Mouse (Mus musculus): ENCODE data around the gene Cntnap1. TPM values are rescaled to one million over a fixed set of nuclear protein-coding genes. Genes with fewer than 3 reads are reported as not detected.

The Cntnap1 gene
- polyA plus RNA-seq, 1 experiment = 0.44 TPM

- no peaks in the 10 kb centered on the region for H3K4me1 ChIP-seq (ENCODE audit: control insufficient read depth, insufficient read depth, low read length)
- TF ChIP-seq CTCF (IDR thresholded peaks at IDR 0.05; ENCODE audit: control insufficient read depth, insufficient read depth, insufficient replicate concordance, low read depth, low read length) = no peak
- no peak overlapping the region for H3K27ac ChIP-seq (ENCODE audit: control insufficient read depth, insufficient read depth, low read depth, low read length)
- H3K36me3 ChIP-seq (ENCODE audit: control insufficient read depth, insufficient read depth, low read length) = no peaks in the 10 kb centered on the region
- H3K4me3 ChIP-seq (ENCODE audit: control insufficient read depth, low read depth, low read length) = no peak overlapping the region
- no peaks in the 10 kb centered on the region for H3K27me3 ChIP-seq (ENCODE audit: control insufficient read depth, insufficient read depth, low read length)
Observed at GRCm38 (mm10) chr11:101194137-101194536, 23.8 kb downstream of the Cntnap1 start.

DNA sequence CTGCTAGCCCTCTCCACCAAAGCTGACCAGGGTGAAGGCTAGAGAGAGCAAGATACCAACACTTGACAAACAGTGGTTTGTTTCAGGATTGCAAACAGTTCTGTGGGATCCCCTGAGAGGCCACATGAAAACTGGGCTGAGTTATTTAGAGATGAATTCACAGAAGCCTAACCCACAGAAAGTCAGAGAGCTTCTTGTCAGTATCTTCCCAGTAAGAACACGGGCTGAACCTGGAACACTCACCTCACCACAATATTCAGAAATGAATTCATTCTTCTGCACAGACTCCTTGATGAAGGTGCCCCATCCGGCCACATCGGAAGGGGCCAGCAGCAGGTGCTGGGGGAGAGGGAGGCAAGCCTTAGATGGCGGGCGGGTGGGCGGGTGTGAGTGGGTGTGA, 24.3 kb downstream of the Cntnap1 start:
- Histone ChIP-seq H3K4me3 (ENCODE audit: control insufficient read depth, low read depth, low read length) (no peak overlapping the region), H3K27ac (ENCODE audit: control insufficient read depth, insufficient read depth, low read depth, low read length) (no peak overlapping the region), H3K36me3 (ENCODE audit: control insufficient read depth, insufficient read depth, low read length) (no peaks in the 10 kb centered on the region), H3K4me1 (ENCODE audit: control insufficient read depth, insufficient read depth, low read length) (no peaks in the 10 kb centered on the region), H3K27me3 (ENCODE audit: control insufficient read depth, insufficient read depth, low read length) (no peaks in the 10 kb centered on the region)
- TF ChIP-seq CTCF (IDR thresholded peaks at IDR 0.05; ENCODE audit: control insufficient read depth, insufficient read depth, insufficient replicate concordance, low read depth, low read length) (no peak), POLR2A (IDR thresholded peaks at IDR 0.05; ENCODE audit: control insufficient read depth, low read depth, low read length) (no peak)

DNA sequence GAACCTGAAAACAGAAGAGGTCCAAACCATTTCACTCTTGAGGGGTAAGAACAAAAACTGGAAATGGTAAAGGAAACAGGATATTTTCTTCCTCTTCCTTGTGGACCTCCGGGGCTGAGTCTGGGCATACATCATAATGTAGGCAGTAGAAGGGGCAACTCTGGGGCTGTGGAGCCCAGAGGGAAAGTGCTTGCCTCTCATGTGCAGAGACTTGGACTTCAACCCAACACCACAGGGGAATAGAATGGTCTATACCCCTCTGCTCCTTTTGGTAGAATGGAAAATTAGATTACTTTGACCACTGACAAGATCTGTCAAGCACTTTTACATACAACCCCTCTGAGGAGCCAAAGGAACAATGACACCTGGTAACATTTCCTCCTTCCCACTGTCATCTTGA, 24.8 kb downstream of the Cntnap1 start:
- Histone ChIP-seq H3K4me1 (ENCODE audit: control insufficient read depth, insufficient read depth, low read length) (no peaks in the 10 kb centered on the region), H3K27me3 (ENCODE audit: control insufficient read depth, insufficient read depth, low read length) (no peaks in the 10 kb centered on the region), H3K27ac (ENCODE audit: control insufficient read depth, insufficient read depth, low read depth, low read length) (no peak overlapping the region), H3K4me3 (ENCODE audit: control insufficient read depth, low read depth, low read length) (no peak overlapping the region), H3K36me3 (ENCODE audit: control insufficient read depth, insufficient read depth, low read length) (no peaks in the 10 kb centered on the region)
- TF ChIP-seq POLR2A (IDR thresholded peaks at IDR 0.05; ENCODE audit: control insufficient read depth, low read depth, low read length) = no peak
- TF ChIP-seq CTCF (IDR thresholded peaks at IDR 0.05; ENCODE audit: control insufficient read depth, insufficient read depth, insufficient replicate concordance, low read depth, low read length) = no peak

GRCm38 (mm10) chr11:101195571-101195970, 25.2 kb downstream of the Cntnap1 start:
- Histone ChIP-seq H3K4me3 (ENCODE audit: control insufficient read depth, low read depth, low read length) (no peak overlapping the region), H3K27me3 (ENCODE audit: control insufficient read depth, insufficient read depth, low read length) (no peaks in the 10 kb centered on the region), H3K27ac (ENCODE audit: control insufficient read depth, insufficient read depth, low read depth, low read length) (no peak overlapping the region), H3K36me3 (ENCODE audit: control insufficient read depth, insufficient read depth, low read length) (0 out of 2 replicates have a peak, but pooled peaks cover 1% of the 10 kb centered on the region), H3K4me1 (ENCODE audit: control insufficient read depth, insufficient read depth, low read length) (no peaks in the 10 kb centered on the region)
- no peak for TF ChIP-seq CTCF (IDR thresholded peaks at IDR 0.05; ENCODE audit: control insufficient read depth, insufficient read depth, insufficient replicate concordance, low read depth, low read length)
- TF ChIP-seq POLR2A (IDR thresholded peaks at IDR 0.05; ENCODE audit: control insufficient read depth, low read depth, low read length) = no peak

- Histone ChIP-seq H3K36me3 (ENCODE audit: control insufficient read depth, insufficient read depth, low read length) (0 out of 2 replicates have a peak, but pooled peaks cover 2% of the 10 kb centered on the region), H3K27ac (ENCODE audit: control insufficient read depth, insufficient read depth, low read depth, low read length) (no peak overlapping the region), H3K4me1 (ENCODE audit: control insufficient read depth, insufficient read depth, low read length) (no peaks in the 10 kb centered on the region), H3K4me3 (ENCODE audit: control insufficient read depth, low read depth, low read length) (no peak overlapping the region), H3K27me3 (ENCODE audit: control insufficient read depth, insufficient read depth, low read length) (no peaks in the 10 kb centered on the region)
- TF ChIP-seq CTCF (IDR thresholded peaks at IDR 0.05; ENCODE audit: control insufficient read depth, insufficient read depth, insufficient replicate concordance, low read depth, low read length) (no peak), POLR2A (IDR thresholded peaks at IDR 0.05; ENCODE audit: control insufficient read depth, low read depth, low read length) (no peak)
Observed at GRCm38 (mm10) chr11:101196175-101196574, 25.9 kb downstream of the Cntnap1 start.

DNA sequence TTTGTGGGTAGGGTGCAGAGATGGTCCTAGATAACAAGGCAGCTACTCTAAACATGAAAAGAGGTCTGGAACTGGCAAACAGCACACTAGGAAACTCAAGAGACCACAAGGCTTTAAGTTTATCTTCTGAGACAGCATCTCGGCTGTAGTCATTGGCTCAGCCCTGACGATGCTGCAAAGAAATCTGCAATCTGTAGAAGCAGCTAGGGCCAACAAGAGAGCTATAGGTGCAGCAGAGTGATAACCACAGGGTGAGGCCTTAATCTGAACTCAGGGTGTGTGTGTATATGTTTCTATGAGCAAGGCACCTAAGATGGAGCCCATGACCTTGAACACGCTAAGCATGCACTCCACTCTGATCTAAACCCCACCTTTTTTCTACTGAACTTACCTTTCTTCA, 29.2 kb downstream of the Cntnap1 start:
- H3K4me3 ChIP-seq (ENCODE audit: control insufficient read depth, low read depth, low read length) = no peak overlapping the region
- TF ChIP-seq CTCF (IDR thresholded peaks at IDR 0.05; ENCODE audit: control insufficient read depth, insufficient read depth, insufficient replicate concordance, low read depth, low read length) (no peak), POLR2A (IDR thresholded peaks at IDR 0.05; ENCODE audit: control insufficient read depth, low read depth, low read length) (no peak)
- H3K4me1 ChIP-seq (ENCODE audit: control insufficient read depth, insufficient read depth, low read length) = no peaks in the 10 kb centered on the region
- H3K27ac ChIP-seq (ENCODE audit: control insufficient read depth, insufficient read depth, low read depth, low read length) = no peak overlapping the region
- no peaks in the 10 kb centered on the region for H3K27me3 ChIP-seq (ENCODE audit: control insufficient read depth, insufficient read depth, low read length)
- H3K36me3 ChIP-seq (ENCODE audit: control insufficient read depth, insufficient read depth, low read length) = 0 out of 2 replicates have a peak, but pooled peaks cover 2% of the 10 kb centered on the region

DNA sequence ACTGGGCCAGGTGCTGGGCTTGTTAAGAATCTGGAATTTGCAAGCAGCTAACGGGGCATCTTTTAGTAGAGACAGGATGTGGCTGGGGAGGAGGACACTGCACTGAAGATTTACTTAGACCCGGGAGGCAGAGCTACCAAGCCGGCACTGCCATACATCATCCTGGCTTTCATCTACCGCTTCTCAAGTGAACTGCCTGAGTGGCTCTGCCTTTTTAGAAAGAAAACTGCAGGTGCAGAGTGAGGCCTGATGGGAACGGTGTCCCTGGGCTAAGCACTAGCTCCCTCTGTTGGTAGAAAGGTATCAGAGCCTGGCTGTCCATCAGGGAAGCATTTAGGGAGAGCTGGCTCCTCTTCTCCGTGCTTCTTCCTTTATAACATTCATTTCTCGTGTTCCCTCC, 30.7 kb downstream of the Cntnap1 start:
- Histone ChIP-seq H3K4me1 (ENCODE audit: control insufficient read depth, insufficient read depth, low read length) (no peaks in the 10 kb centered on the region), H3K4me3 (ENCODE audit: control insufficient read depth, low read depth, low read length) (no peak overlapping the region), H3K27ac (ENCODE audit: control insufficient read depth, insufficient read depth, low read depth, low read length) (no peak overlapping the region), H3K27me3 (ENCODE audit: control insufficient read depth, insufficient read depth, low read length) (no peaks in the 10 kb centered on the region), H3K36me3 (ENCODE audit: control insufficient read depth, insufficient read depth, low read length) (0 out of 2 replicates have a peak, but pooled peaks cover 2% of the 10 kb centered on the region)
- TF ChIP-seq POLR2A (IDR thresholded peaks at IDR 0.05; ENCODE audit: control insufficient read depth, low read depth, low read length) (no peak), CTCF (IDR thresholded peaks at IDR 0.05; ENCODE audit: control insufficient read depth, insufficient read depth, insufficient replicate concordance, low read depth, low read length) (peak; percentile 46; the same call in 1 of the 2 replicates)

GRCm38 (mm10) chr11:101211970-101212369, 41.6 kb downstream of the Cntnap1 start:
- Histone ChIP-seq H3K4me3 (ENCODE audit: control insufficient read depth, low read depth, low read length) (no peak overlapping the region), H3K27me3 (ENCODE audit: control insufficient read depth, insufficient read depth, low read length) (no peaks in the 10 kb centered on the region), H3K36me3 (ENCODE audit: control insufficient read depth, insufficient read depth, low read length) (peaks cover 2% of the 10 kb centered on the region)

More at GRCm38 (mm10) chr11:101211970-101212369, 41.6 kb downstream of the Cntnap1 start:
- Histone ChIP-seq H3K4me1 (ENCODE audit: control insufficient read depth, insufficient read depth, low read length) (no peaks in the 10 kb centered on the region), H3K27ac (ENCODE audit: control insufficient read depth, insufficient read depth, low read depth, low read length) (no peak overlapping the region)
- TF ChIP-seq POLR2A (IDR thresholded peaks at IDR 0.05; ENCODE audit: control insufficient read depth, low read depth, low read length) (no peak), CTCF (IDR thresholded peaks at IDR 0.05; ENCODE audit: control insufficient read depth, insufficient read depth, insufficient replicate concordance, low read depth, low read length) (peak; percentile 10; the same call in 1 of the 2 replicates)
